Comparison of ENCODE assay signal across 13 mouse cellular contexts in the genomic region with DNA sequence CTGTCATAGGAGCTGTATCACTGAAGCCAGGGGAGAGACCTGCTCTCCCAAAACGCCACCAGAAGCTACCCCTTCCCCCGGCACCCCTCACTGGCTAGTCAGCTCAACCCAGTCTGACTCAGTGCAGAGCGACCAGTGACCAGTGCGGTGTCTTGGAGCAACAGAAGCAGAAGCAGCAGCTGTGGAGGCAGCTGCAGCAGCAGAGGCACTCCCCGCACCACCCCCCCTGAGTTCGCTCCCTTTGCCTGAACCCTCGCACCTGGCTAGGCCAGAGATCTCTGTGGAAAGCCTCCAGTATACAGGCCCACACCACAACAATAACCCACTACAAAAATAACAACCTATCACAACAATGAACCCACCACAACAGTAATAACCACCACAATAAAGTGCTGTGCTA. TPM values are rescaled to one million over a fixed set of nuclear protein-coding genes. Genes with fewer than 3 reads are reported as not detected.
DNase-seq lines count a peak whose midpoint lies in the region; ATAC-seq and TF ChIP-seq lines count a peak whose summit lies in the region.
"Had no signal": no experiment of that assay in that cellular context is flagged by ENCODE, and none has a peak within 500 bp of the region (broad histone marks: within the 10 kb centered on the region; RNA-seq: fewer than 3 reads in every experiment).

No protein-coding gene starts in this region.

- peak; percentile 18 to 27 for DNase-seq in lung, postnatal 4 days
- no peak for DNase-seq in lung, postnatal 10 days
- peak; percentile 74 to 86 for DNase-seq in thymus, postnatal 36 days
- no peak for DNase-seq in embryo, embryonic 9.5 days (ENCODE audit: extremely low spot score)
- no peak for DNase-seq in adrenal gland, postnatal 10 days
- DNase-seq: adrenal gland, postnatal 25 days; kidney, adult 2 months had no signal

- H3K4me2 ChIP-seq in myocyte (ENCODE audit: low read depth): peak overlapping the region; percentile 40
- H3K4me2 ChIP-seq: heart, embryonic 11.5 days had no signal

- H3K36me3 ChIP-seq in myocyte (ENCODE audit: control insufficient read depth, insufficient read depth): no peaks in the 10 kb centered on the region

- ATAC-seq in granulocyte monocyte progenitor cell, adult 5-6 weeks (replicated peaks; ENCODE audit: poor library complexity, severe bottlenecking): peak; percentile 43

- H3K79me2 ChIP-seq in myocyte (ENCODE audit: control insufficient read depth, insufficient read depth): no peaks in the 10 kb centered on the region

- no peak overlapping the region for H3ac ChIP-seq in myocyte (ENCODE audit: control insufficient read depth, insufficient read length)

- peaks cover 6% of the 10 kb centered on the region for H3K27me3 ChIP-seq in myocyte (ENCODE audit: control insufficient read depth, insufficient read depth, insufficient read length)

- H3K4me3 ChIP-seq in myocyte: no peak overlapping the region

- no peak for TF ChIP-seq POLR2A in myocyte (IDR thresholded peaks at IDR 0.05; ENCODE audit: insufficient read length, low read depth)

TF ChIP-seq in myocyte, 11 proteins besides CTCF, POLR2A, EP300 and RAD21:
- TF ChIP-seq POLR2AphosphoS2 (IDR thresholded peaks at IDR 0.05; ENCODE audit: insufficient read length, low read depth): no peak
- peak; percentile 89 to 99 (median 97) for TF ChIP-seq MYOG (IDR thresholded peaks at IDR 0.05; ENCODE audit: control insufficient read depth in 1 of 3, insufficient read depth in 1 of 3, insufficient read length in 2 of 3, low read depth in 2 of 3)
- TF ChIP-seq MAX (IDR thresholded peaks at IDR 0.05; ENCODE audit: low read depth): no peak
- no peak for TF ChIP-seq USF1 (IDR thresholded peaks at IDR 0.05; ENCODE audit: low read depth)
- TF ChIP-seq MYOD1 (IDR thresholded peaks at IDR 0.05; ENCODE audit: control insufficient read depth in 1 of 3, insufficient read length in 2 of 3, low read depth in 2 of 3): peak; percentile 38 to 99 (median 95)
- TF ChIP-seq TCF3 (IDR thresholded peaks at IDR 0.05; ENCODE audit: insufficient read length, low read depth): peak; percentile 97
- no peak for TF ChIP-seq CEBPB (IDR thresholded peaks at IDR 0.05; ENCODE audit: insufficient read depth, poor library complexity, severe bottlenecking)
- TF ChIP-seq REST (IDR thresholded peaks at IDR 0.05; ENCODE audit: insufficient read depth, insufficient read length): no peak
- peak; percentile 34 for TF ChIP-seq TCF12 (IDR thresholded peaks at IDR 0.05; ENCODE audit: insufficient read depth, poor library complexity, severe bottlenecking)
- TF ChIP-seq SRF (IDR thresholded peaks at IDR 0.05; ENCODE audit: control insufficient read depth, insufficient read length, low read depth): no peak
- no peak for TF ChIP-seq E2F4 (IDR thresholded peaks at IDR 0.05; ENCODE audit: insufficient read depth)

RNA-seq across cellular contexts. Expression of a gene that starts 3.9 kb away (rescaled TPM):
- total RNA-seq in granulocyte monocyte progenitor cell, adult 5-6 weeks (2014; fragmentation: Nextera tagmentation): 12.5 and 17.5 TPM in 2 replicates
- total RNA-seq in granulocyte monocyte progenitor cell, adult 5-6 weeks (2017): 21.6 and 23.7 TPM in 2 replicates
- polyA plus RNA-seq in myocyte (2012; fragmentation: generic; extraction: Trizol): 0.14 TPM
- total RNA-seq in adrenal gland, postnatal 10 days (2021): 1 to 10 TPM; 5.4 to 5.9 TPM

RNA-seq across cellular contexts. Expression of a gene that starts 3.9 kb away (rescaled TPM):
- not detected in 2 replicates for total RNA-seq in granulocyte monocyte progenitor cell, adult 5-6 weeks (2014; fragmentation: Nextera tagmentation)
- total RNA-seq in granulocyte monocyte progenitor cell, adult 5-6 weeks (2017): 0.09 TPM in 1 of 2 replicates, not detected in the other
- not detected for polyA plus RNA-seq in myocyte (2012; fragmentation: generic; extraction: Trizol)
- under 1 TPM in 1 of 2 experiments, not detected in 1; 0.09 TPM for total RNA-seq in adrenal gland, postnatal 10 days (2021)
- total RNA-seq: adrenal gland, postnatal 25 days; left cerebral cortex, postnatal 25 days had no signal
- polyA plus RNA-seq: heart, embryonic 11.5 days; hindbrain, embryonic 11.5 days; kidney, adult 2 months; urinary bladder, adult 2 months had no signal

RNA-seq across cellular contexts. Expression of a gene that starts 54.8 kb away (rescaled TPM):
- not detected in 2 replicates for total RNA-seq in granulocyte monocyte progenitor cell, adult 5-6 weeks (2014; fragmentation: Nextera tagmentation)
- not detected in 2 replicates for total RNA-seq in granulocyte monocyte progenitor cell, adult 5-6 weeks (2017)
- 468 TPM for polyA plus RNA-seq in myocyte (2012; fragmentation: generic; extraction: Trizol)
- 10 to 100 TPM in 1 of 2 experiments, 1 to 10 TPM in 1; 5.2 to 24.5 TPM for total RNA-seq in adrenal gland, postnatal 10 days (2021)
- polyA plus RNA-seq: hindbrain, embryonic 11.5 days had no signal

Comparison
In these comparisons a context has a peak if more than half of its experiments do, and no peak if none do; other contexts are left out.
1. DNase-seq: peak in lung, postnatal 4 days (2 of 2) and thymus, postnatal 36 days (2 of 2); none in lung, postnatal 10 days (single experiment), embryo, embryonic 9.5 days (single experiment) and adrenal gland, postnatal 10 days (single experiment).
2. RNA of a gene that starts 54.8 kb away (total RNA-seq): 5.2 to 24.5 TPM in adrenal gland, postnatal 10 days; not detected in granulocyte monocyte progenitor cell, adult 5-6 weeks; every median in the first group is over 4 times any median in the second.